Mouse (Mus musculus) urinary bladder, postnatal 0 days (tissue): Measurements from ENCODE around the gene Neurog3. TPM values are rescaled to one million over a fixed set of nuclear protein-coding genes. Genes with fewer than 3 reads are reported as not detected.

ENCODE experiments used
- polyA plus RNA-seq: library from polyadenylated mRNA; unstranded; fragments of >200 nt; fragmentation: Nextera tagmentation; extraction: Ambion mirVana; gene quantifications from 2 replicates; pipeline ENCODE4 v1.2.1, GENCODE M21; 2015

The Neurog3 gene
- polyA plus RNA-seq = not detected in 2 replicates

DNA sequence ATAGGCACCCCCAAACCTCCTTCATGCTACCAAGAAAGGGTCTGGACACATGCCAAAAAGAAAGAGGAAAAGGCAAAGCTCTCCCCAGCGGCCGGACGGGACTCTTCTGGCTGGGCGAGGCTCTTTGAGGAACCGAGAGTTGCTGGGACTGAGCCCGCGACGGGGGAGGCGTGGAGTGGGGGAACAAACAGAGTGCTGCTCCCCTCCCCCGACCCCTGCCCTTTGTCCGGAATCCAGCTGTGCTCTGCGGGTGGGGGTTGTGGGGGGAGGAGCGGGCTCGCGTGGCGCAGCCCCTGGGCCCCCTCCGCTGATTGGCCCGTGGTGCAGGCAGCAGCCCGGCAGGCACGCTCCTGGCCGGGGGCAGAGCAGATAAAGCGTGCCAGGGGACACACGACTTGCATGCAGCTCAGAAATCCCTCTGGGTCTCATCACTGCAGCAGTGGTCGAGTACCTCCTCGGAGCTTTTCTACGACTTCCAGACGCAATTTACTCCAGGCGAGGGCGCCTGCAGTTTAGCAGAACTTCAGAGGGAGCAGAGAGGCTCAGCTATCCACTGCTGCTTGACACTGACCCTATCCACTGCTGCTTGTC, at the start of gene Neurog3:
Gene Neurog3 (plus strand): TSS at position 400 of the 591 bp plus-strand sequence.

DNA sequence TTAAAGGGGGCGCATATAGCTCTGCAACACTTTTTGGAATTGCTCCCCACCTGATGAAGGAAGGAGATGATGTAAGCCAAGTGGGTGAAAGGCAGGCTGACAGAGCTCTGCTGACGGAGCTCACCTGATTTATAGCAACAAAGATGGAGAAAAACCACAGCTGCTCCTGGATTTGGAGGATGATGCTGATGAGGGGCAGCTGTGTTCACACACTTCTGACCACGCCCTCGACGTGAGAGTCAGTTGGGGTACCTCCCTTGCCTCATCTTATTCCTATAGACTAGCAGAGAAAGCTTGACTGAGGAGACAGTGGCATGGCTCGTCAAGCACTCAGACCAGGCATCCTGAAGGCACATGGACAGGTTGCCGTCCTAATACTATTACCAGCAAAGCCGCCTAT, 10.9 kb downstream of the Neurog3 start, which contains the start of gene Fam241b:
Gene Fam241b (minus strand): TSS at position 101 of the 400 bp plus-strand sequence.

Other genes with a start within 250 kb of the Neurog3 start
- gene Col13a1, start 154.0 kb upstream of the Neurog3 start, polyA plus RNA-seq = 0.92 and 1.8 TPM in 2 replicates
- gene Fam241b, start 10.8 kb downstream of the Neurog3 start, polyA plus RNA-seq = 13.1 and 15.5 TPM in 2 replicates
- gene Tspan15, start 98.2 kb downstream of the Neurog3 start, polyA plus RNA-seq = 23.4 and 27.2 TPM in 2 replicates
- 2.5 and 3.9 TPM in 2 replicates for gene Tacr2, start 119.3 kb downstream of the Neurog3 start, polyA plus RNA-seq
- gene Hk1, start 246.8 kb downstream of the Neurog3 start, polyA plus RNA-seq = 52.6 and 57.2 TPM in 2 replicates